Mouse (Mus musculus) MN1 (cell line): ENCODE data around the gene Gde1.
A peak's percentile ranks its signal among the peaks of the same experiment; 100 is the strongest.

Experiments used
- DNase-seq: peaks from one replicate; pipeline ENCODE4 v3.0.0-alpha.2; 2016; ENCODE audit warnings: low spot score

Gde1 gene

DNA sequence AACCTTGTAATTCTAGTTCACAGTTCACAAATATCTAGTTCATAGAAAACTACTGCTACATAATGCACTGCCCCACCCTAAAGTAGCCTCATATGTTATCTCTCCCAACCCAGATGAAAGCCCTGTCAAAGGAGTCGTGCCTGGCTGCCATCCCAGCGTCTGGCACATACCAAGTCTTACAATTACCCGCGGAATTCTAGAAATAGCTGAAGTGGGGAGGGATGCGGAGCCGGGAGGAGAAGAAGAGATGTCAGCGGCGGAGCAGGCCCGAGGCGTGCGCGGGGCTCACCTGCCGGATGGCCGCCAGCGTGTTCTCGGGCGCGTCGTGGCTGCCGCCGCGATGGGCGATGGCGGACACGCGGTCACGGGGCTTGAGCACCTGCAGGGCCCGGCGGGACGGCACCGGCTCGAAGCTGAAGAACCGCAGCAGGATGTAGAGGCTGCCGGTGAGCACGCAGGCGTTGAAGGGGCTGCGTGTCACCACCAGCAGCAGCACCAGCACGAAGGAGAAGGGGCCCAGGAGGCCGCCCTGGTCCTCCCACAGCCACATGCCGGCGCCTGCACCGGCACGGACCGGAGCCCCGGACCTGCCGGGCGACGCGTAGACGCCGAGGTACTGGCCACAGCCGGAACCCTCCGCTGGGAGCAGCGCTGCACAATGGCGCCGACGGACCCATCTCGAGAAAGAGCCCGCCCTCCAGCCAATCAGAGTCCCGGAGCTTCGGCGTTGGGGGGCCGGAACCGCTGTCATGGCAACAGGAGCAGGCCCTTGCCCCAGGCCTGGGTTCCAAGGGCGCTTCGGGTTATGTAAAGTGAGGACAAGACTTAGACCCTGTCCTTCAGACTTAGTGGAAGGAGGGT, at the start of gene Gde1:
TSS of gene Gde1 (minus strand) at position 678 of the 861 bp plus-strand sequence.
- peak; percentile 88 for DNase-seq

DNA sequence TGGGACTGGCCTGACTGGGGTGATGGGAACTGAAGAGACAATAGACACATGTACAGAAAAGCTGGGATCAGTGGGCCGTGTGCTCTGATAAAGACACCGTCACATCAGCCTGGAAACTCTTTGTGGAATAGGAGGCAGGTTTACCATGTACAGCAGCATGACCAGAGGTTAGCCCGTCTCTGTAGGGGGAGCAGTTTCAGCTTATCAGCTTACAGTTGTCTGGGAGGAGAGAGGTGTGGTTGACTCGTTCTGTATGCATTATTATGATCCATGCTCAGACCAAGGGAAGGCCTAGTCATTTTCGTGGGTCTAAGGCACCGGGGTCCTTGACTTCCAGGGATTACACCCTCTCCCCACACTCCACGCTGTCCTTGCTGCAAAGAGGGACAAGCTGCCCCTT, 46.0 kb upstream of the Gde1 start:
- no peak for DNase-seq

DNA sequence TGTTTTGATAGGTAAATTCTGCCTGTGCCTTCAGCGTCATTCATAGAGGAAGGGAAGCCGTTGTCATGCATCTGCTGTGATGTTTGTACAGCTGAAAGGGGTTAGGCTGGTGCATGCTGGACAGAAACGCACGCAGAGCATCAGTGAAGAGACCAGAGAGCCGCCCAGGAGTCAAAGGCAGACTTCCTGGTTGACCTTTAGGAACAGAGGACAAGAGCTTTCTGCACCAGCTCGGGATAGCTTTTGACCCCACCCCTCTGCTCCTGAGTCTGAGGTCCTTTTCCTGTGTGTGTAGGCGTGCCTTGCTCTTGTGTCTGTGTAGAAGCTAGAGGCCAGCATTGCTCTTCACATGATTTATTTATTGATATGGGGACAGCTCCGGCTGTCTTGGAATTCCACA, 44.1 kb upstream of the Gde1 start:
- no peak for DNase-seq

DNA sequence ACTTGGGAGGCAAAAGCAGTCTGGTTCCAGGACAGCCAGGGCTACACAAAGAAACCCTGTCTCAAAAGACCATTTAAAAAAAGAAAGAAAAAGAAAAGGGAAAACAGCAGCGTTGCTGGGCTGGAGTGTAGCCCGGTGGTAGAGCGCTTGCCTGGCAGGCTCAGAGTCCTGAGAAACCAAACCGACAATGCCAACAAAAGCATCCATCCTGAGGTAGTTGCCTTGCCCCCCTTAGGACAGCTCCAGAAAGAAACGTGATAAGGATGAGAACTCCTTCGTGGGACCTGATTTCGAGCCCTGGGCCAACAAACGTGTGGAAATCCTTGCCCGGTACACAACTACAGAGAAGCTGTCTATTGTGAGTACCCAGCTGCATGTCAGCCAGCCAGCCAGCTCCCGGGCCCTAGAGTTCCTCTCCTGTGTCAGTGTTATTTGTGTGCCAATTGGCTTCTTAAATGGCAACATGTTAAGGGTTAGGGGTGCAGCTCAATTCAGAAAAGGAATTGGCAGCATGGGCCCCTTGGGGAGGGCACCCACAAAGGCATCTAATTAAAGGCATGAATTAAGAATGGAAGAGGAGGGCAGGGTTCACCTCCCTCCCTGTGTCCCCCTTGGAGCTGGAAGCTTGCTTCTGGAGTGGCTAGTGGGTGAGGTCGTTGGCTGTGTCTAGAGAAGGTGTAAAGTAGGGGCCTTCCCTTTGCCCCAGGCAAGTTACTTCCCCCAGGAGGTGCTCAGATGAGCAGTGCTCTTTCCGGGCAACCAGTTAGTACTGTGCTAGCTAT, 42.5 kb upstream of the Gde1 start:
- DNase-seq = no peak

DNA sequence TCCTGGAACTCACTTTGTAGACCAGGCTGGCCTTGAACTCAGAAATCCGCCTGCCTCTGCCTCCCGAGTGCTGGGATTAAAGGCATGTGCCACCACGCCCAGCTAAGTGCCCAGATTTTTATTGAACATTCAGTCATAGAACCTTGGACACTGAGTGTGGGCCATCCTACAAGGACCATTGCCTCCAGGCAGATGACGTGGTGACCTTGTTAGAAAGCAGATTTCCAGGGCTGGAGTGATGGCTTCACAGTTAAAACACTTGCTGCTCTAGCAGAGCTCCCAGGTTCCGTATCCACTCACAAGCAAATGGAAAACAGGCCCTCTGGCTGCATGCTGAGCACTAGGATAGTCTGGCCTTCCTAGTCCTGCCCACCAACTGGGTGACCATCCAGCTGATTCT, 39.2 kb upstream of the Gde1 start:
- no peak for DNase-seq

DNA sequence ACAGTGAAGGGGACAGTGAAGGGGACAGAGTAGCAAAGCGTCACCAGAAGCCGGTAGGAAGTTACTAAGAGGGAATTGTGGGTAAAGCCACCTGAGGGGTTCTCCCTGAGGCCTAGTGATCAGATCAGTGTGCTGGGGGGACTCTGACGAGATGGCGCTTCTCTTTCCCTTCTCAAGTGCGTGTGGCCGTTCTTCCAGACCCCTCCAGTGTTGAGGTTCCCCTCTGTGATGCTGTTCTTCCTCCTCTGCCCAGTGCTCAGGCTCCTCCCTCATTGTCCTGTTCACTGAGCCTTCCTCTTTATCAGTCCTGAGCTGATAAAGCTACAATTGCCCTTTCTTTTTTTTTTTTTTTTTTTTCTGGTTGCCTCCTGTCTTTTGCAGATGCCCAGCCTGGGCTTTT, 36.7 kb upstream of the Gde1 start:
- DNase-seq = no peak

DNA sequence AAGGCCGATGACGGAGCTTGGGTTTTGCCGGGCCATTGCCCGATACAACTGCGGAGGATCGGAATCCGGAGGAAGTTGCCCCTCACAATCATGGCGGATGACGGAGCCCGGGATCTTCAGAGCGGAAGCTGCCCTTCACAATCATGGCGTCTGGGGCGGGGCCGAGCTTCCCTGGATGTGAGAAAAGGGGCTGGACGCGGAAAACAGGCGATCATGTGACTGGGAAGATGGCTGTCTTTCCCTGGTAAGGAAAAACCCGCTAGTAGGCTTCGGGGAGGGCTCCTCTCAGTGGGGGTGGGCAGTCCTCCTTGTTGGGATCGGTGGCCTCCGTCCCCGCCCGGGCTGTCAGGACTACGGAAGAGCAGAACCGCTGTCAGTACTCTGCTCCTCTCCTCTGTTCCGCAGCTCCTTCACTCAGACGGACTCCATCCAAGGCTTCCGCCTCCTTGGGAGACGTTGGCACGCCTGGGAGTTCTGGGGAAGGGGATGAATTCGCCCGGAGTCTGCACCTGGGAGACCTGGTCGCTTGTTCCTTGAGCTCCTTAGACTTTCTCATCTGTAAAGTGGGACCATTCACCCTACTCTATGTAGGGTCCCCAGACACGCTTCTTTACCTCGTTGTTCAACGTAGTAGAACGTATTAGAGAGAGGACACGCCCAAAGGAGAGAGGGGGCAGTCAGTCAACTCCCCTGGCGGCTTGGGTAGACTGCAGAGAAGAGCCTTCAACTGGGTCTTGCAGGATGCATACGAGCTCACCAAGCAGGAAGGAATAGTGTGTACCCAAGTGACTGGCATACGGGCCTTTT, 35.2 kb upstream of the Gde1 start:
- peak; percentile 98 for DNase-seq

DNA sequence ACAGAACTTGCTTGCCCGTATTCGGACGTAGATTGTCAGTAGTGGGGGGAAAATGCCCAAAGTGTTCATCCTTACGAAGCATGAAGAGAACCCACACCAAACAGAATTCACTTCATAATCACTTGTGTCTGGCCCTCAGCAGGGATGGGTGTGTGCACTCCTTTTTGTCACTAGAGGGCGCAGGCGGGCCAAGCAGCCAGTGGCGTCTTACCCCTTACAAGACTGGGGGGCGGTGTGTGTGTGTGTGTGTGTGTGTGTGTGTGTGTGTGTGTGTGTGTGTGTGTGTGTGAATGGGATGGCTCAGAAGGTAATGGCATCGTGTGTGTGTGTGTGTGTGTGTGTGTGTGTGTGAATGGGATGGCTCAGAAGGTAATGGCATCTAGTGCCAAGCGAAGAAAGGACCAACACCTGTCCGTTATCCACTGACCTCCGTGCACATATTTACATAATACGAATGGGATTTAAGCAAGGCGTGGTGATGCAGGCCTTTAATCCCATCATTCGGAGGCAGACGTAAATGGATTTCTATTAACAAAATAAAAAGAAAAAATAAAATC, 34.5 kb upstream of the Gde1 start, which contains the start of gene Vps35l:
TSS of gene Vps35l (plus strand) at position 252 of the 557 bp plus-strand sequence.
- peak; percentile 88 for DNase-seq

DNA sequence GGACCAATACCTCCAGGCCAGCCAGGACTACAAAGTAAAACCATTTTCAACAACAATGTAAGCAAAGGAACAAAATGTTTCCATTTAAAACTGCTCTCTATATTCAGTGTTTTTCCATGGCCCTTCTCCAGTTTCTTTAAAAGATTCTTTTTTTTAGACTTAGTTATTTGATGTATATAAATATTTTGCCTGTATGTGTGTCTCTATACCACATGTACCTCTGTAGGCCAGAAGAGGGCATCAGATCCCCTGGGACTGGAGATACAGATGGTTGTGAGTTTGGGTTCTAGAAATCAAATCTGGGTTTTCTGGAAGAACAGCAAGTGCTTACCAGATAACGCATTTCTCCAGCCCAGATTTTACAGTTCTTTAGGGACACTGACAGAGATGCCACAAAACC, 33.2 kb upstream of the Gde1 start:
- DNase-seq = no peak

DNA sequence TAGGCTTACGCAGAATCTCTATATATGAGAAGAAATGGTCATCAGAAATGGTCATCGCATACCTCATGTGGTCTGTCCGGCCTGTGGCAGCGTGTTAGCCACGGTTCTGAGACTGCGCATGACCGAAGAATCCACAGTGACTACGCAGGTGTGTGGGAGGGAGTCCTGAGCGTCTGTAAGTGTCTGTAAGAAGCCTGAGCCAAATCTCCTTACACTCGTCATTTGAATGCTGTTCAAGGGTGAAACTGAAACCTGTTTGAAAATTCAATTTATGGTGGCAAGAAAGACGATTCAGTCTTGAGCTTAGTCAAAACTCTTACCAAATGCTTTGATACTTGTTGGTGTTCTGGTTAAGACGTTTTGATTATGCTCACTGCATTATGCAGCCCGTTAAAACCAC, 27.6 kb upstream of the Gde1 start:
- no peak for DNase-seq

DNA sequence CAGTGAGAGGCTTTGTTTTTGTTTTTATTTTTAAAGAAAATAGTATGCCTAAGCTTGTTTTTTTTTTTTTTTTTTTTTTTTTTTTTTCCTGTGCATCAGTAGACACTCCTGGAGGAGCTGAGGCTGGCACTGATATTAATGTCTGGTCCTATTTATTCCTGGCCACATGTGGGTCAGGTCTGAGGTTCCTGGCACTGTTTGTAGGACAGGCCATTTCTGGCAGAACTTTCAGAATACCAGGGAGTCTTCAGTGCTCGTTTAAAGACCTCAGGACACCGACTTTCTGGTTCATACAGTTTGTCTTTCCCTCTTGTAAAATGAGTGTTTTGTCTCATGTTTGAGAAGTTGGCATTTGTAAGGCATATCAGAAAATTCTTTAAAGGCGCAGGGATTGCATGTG, 26.2 kb upstream of the Gde1 start:
- no peak for DNase-seq

DNA sequence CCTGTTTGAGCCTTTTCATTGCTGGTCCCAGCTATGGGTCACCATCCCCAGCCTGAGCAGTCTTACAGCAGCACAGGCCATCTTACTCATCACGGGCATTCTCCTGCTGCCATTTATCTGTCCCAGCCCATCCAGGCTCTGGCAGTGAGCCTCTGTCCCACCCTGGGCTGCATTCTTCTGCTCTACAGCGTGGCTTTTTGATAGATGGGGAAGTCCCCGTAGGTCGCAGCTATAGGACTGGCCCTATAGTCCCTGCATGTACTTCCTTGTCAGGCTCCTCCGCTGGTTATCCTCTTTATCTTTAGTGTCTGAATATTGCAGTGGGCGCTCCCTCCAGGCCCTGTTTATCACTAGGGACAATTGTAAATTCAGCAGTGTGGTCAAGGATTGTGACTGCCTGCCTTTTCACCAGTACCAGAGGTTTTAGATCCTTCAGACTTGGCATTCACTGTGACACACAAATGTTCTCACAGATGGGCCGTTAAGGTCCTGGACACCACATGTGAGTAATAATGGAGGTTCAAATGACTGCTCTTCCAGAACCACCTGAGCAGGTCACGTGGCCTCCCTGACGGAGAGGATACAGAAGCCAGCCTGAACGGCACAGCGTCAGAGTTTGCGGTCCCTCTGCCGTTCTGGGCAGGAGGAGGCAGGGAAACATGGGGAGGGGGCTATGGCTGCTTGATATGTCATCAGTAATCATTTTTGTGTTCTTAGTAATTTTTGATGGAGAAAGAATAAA, 23.4 kb upstream of the Gde1 start:
- no peak for DNase-seq

DNA sequence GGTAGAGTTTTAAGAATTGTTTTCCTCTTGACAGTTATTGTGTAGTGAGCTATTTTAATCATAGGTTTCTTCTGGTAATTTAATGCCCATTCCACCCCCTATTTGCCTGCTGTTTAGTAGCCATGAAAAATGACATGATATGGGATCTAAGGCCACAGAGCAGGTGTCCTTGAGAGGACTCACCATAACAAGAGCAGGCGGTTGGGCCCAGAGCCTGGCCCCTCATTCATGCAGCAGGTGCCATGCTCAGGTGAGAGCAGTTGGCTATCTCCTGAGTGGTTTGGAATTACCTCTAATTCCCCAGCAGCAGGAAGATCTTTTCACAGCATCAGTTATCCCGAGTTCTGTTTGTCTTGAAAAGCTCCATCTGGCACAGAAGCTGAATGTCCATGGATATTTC, 19.9 kb upstream of the Gde1 start:
- no peak for DNase-seq

DNA sequence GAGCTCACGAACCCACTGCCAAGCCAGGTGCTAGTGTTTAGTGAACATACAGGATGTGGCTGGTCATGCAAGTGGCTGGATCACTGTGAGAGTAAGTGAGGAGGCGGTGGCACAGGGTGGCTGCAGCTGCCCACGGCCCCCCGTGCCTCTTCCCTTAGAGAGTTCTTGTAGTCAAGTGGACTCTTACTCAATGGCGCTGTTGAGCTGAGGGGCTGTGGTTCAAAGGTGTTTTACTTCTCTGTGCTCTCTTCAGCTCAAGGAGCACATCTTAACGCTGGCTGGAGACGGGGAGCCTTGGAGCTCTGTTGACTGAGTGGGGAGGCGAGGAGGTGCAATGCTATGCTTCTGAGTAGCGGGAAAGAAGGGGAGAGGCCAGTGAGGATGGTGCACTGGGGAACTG, 18.3 kb upstream of the Gde1 start:
- no peak for DNase-seq

DNA sequence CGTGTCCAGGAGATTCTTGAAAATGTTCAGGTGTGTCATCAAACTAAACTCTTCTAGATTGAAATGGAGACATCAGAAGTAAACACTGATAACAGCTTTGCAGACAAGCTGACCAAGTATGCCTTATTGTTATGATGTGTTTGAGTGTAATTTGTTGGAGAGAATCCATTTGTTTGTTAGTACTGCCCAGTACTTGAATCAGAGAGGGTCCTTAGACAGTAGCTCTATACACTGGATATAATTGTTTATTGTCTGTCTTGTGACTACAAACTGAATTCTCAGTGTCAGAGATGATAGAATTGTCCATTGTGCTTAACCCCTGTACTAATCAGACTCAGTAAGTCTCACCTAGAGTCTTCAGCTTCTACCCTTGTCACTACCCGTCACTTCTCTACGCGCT, 12.5 kb upstream of the Gde1 start:
- DNase-seq = no peak

DNA sequence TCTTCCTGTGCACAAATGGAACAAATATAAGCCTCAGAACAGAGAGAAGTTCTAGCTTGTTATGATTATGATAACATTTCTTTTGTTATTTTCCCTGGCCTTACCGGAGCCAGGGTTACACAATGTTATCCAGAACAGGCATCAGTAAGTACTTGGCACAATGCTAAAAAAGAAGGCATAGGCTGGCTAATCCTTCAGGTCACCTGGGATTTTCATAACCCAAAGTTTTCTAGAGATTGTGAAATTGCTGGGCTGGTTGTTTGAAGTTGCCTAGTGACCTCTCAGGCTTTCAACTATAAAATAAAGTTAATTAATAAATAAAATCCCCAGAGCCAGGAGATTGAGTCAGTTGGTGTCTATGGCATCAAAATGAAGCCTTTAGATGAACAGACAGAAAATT, 9.3 kb upstream of the Gde1 start:
- no peak for DNase-seq

DNA sequence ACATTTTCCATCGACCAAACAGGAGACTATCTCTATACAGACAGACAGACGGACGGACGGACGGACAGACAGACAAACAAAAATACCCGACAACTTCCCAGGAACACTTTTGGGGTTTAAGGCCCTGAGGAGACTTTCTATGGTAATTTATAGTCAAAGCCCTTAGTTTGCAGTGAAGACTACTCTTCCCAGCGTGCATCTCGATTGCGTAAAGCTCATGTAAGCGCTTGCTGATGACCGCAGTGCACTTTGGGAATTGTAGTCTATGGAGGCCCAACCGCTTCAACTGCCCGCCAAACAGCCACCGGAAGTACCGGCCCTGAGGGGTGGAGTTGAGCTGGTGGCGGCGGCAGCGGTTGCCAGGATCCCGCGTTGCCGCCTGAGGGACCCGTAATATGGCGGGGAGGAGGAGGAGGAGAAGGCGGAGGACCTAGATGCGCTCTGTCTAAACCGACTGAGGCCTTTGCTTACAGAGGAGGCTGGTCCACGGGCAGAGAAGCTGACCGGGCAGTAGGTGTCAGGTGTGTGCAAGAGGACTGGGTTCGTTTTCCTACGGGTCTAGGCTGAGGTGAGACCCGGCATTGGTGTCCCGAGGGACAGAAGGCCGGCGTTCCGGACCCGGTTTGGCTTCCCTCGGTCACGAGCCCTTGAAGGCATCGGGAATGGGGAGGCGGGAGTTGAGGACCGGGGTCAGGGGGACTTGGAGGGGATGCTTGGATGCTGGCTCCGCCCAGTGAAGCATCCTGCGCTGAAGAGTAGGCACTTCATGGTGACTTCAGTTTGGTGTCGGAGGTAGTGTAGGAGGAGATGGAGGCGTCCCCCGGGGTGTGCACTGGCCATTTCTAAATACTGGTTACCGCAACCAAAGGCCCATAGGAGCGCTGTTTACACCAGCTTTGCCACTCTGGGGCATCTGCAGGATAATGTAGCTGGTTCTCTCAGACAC, 6.9 kb upstream of the Gde1 start, which contains the start of gene Ccp110:
TSS of gene Ccp110 (plus strand) at position 325 of the 946 bp plus-strand sequence.
- DNase-seq = peak; percentile 98

DNA sequence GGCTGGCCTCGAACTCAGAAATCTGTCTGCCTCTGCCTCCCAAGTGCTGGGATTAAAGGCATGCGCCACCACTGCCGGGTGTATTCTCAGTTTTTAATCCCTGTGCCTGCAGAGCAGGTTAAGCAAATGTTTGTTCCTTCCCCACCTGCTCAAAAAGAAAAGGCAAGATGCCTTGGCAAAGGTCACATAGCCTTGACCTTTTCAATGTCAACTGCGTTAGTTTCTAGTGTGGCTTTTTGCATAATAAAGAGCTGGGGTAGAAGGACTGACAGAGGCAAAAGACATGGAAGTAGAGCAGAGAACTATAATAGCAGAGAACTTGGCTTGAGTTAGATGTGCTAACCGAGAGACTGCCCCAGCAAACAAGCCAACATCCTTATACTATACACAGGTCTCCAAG, 5.2 kb upstream of the Gde1 start:
- DNase-seq = no peak

DNA sequence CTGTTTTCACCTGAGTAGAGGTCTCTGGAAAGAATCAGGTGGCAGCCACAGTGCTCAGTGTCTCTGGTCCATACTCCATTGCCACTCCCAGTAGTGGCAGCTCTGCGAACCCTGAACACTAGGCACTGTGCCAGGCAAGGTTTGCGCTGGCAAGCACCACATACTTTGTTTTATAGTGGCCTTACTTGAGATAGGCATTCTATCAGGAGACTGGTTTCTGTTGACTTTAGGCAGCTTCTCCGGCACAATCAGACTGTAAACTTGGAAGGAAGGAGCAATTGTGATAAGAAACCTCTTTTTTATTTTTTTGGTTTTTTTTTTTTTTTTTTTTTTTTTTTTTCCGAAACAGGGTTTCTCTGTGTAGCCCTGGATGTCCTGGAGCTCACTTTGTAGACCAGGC, 2.4 kb upstream of the Gde1 start:
- DNase-seq = no peak

DNA sequence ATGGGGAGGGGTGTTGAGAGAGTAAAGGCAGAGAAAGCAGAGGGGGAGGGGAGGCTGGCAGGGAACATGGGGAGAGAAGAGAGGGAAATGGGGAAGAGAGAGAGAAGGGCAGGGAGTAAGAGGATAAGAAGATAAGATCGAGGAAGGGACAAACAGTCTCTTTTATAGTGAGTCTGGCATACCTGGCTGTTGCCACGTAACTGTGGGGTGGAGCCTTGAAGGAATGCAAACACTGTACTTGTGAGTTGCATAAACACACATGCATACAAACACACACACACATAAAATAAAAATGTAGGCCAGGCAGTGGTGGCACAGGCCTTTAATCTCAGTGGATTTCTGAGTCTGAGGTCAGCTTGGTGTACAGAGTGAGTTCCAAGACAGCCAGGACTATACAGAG, 1.6 kb upstream of the Gde1 start:
- DNase-seq = no peak
